Mouse (Mus musculus) right cerebral cortex, adult 18-20 months (tissue): ENCODE data around the gene Rfx3.

Source experiments
- DNase-seq: peaks from one replicate; pipeline ENCODE4 v3.0.0; 2022; ENCODE audit warnings: mixed read lengths

The Rfx3 gene

DNA sequence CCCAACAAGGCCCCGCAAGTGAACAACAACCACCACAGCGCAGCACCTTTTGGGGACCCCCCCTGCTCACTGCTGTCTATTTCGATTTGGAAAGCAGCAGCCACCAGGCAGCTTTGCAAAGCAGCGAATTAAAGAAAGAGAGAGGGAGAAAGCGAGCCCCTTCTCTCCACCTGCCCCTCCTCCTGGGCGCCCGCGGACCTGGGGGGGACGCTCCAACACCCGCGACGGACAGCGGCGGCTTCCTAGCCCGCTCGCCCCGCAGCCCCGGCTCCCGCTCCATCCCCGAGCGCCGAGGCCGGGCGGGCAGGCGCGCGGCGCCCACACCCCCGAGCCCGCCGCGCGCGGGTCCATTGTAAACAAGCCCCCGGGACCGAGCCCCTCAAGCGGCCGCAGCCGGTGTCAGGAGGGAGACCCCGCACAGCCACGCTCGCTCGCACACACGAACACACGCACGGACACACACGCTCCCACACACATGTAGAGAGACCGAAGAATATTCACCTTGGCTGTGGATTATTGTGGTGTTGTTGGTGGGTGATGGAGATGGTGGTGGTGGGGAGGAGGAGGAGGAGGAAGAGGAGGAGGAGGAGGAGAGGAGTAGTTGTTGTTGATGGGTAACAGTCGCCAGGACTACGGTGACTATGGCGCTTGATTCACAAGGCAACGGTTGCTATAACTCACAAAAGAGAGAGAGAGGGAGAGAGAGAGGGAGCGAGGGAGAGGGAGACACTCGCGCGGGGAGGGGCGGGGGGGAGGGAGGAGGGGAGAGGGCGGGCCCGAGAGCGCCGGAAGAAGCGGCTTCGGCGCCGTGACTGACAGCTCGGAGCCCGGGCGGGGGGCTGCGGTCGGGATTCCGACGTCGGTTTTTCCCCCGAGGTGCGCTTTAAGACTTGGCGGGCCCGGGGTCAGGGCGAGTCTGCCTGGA, at the start of gene Rfx3:
TSS of gene Rfx3 (minus strand) at position 696 of the 925 bp plus-strand sequence.
- peak; percentile 43 for DNase-seq

DNA sequence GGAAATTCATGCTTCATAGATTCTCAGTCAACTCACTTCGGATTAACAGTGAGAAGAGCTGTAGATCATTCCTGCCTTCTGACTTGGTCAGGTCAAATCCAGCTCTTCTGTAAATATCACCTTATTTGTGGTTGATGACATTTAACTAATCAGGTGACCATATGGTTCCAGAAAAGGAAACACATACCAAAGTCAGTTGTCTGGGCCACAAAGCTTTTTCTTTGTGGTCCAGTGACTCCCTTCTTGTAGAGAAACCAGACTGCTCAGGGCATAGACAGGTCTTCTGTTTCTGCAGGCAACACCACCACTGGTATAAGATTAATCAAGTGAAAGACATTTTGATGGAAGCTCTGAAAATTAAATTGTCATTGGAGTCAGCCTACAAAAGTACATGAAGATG, 41.1 kb upstream of the Rfx3 start:
- no peak for DNase-seq

DNA sequence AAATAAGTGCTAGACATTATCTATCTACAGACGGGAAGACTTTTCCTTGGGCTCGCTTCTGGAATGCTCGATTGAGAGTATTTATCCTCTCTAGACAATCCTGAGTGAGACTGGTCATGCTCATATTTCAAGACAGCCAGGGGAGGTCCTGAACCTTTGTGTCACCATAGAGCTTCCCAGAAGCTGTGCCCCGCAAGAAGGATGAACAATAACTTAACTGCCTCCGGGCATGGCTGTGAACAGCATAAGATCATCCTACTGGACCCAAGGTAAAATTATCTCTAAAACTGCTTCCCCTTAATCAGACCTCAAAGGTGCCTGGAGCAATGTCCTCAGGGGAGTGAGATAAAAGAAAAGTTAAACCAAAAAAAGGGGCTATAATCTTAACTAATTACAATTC, 40.6 kb upstream of the Rfx3 start:
- no peak for DNase-seq

DNA sequence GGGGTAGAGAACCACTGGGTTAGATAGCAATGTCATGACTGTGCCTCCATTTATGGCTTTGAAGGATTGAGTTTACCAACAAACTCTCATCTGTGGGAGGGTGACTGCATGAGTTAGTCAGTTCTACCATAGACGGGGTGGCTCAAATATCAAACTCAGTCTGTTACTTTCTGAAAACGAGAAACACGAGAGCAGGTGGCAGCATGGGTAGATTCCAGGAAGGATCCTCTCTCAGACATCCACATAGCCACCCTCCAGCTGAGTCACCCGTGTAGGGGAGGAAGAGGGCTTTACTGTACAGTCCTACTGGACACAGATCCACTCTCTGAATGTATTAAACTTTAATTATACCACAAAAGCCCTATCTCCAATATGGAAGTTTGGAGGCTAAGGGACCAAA, 38.3 kb upstream of the Rfx3 start:
- DNase-seq: no peak

- no peak for DNase-seq
These were observed 35.8 kb upstream of the Rfx3 start for GRCm38 (mm10) chr19:28046806-28047205.

DNA sequence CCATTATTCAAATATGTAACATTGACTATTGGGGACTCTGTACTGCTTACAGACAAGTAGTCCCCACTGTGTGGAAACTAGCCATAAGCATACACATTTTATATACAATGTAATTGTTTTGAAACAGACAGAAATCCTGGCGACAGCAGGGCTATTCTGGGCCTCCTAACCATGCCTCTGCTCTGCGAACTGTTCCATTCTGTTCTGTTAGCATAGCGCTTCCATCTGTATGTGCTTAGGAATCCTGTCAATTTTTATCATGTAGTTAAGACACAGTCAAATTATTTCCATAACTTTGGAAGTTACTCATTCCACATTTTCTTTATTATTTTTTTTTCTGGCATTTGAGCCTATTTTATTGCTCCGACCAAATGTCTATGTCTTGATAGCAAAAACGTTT, 34.0 kb upstream of the Rfx3 start:
- no peak for DNase-seq

GRCm38 (mm10) chr19:28011718-28012499, 943 bp upstream of the Rfx3 start:
- DNase-seq: peak; percentile 64

GRCm38 (mm10) chr19:28011396-28011717, 391 bp upstream of the Rfx3 start:
- peak; percentile 97 for DNase-seq

DNA sequence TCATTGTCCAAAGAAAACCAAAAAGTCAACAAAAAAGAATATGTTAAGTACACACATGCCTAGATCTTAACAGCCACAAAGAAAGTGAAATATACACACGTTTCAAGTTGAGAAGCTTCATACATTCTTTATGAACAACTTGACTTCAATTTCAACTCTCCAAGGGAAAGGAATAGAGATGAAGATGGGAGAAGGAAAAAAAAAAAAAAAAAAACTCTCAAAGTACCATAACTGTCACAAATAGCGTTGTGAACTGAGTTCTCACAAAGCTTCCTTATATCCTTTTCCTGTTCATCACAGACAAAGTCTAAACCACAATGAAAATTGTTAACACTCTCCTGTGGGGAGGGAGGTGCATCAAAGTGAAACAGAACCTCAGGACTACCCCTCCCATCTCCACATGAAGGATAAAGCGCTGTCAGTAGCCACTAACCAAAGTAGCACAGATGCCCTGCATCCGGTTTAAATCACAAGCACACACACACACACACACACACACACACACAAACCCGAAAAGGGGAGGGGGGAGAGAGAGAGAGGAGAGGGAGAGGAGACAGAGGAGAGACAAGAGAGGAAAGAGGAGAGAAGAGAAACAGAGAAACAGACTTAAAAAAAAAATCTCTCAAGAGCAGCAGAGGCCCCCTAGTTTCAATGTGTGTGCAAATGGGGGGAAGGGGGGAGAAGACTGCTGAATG, 1.2 kb downstream of the Rfx3 start:
- DNase-seq: no peak

DNA sequence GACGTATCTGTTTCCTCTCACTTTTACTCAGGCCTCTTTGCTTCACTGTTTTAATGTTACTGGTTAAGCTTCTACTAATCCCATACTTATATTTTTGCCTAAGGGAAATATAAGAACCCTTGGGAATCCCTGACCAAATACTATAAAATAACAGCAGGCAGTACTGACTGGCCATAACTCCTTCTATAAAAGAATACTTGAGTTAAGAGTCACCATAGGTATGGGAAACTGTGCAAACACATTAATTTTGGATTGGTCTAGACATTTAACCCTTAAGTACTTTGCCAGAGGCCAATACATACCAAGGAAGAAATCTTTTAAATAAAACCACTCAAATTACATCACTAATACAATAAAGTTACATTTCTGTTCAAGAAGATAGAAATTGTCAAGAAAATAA, 6.8 kb downstream of the Rfx3 start:
- DNase-seq: no peak

- peak; percentile 47 for DNase-seq
These were observed 7.5 kb downstream of the Rfx3 start for GRCm38 (mm10) chr19:28003474-28003873.

DNA sequence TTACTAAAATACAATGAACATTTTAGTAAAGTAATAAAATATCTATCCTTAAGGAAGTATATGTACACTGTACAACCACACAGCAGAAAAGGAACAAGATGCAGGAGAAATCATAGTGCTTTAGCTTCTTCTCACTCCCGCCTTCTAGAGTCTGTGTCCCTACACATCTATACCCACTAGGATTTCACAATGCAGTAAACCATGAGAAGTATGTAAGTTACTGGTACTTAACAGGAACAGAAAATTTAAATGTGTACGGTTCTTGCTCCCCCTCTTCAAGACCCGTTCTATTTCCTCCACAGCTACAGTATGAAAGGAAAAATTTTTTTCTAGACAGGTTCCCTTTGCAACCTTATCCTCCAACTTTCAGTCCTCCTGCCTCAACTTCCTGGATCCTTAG, 8.3 kb downstream of the Rfx3 start:
- DNase-seq: no peak

DNA sequence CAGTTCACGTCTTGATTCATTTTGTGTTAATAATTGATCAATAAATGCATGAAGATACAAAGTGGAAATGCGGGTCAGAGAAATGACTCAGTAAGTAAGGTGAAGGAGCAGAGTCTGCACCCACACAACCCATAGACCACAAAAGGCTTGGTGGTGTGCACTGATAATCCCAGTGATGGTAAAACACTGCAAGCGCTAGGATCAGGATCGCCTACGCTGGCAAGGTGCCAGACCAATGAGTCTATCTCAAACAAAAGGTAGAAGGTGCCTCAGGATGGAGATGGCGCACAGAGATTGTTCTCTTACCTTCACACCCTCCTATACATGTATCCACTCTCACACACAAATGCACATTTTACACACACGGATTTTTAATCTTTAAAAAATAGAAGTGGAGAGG, 18.2 kb downstream of the Rfx3 start:
- DNase-seq: no peak

DNA sequence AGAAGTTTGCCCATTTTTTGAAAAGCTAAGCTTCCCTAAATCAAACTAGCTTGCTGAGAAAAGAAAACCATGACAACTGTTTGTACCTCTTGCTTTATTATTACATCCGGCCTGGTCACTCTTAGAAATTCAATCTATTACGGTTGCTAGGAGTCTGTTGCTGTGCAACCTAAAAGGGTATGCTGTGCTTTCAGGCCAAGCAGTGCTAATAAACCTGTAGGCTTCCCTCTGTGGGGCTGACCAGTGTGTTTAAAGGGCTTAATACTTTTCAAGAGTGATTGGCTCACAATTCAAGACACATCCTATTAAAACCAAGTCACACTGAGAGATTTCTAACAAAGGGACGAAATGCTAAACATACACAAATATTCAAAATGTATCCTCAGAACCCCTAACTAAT, 22.2 kb downstream of the Rfx3 start:
- DNase-seq: no peak

DNA sequence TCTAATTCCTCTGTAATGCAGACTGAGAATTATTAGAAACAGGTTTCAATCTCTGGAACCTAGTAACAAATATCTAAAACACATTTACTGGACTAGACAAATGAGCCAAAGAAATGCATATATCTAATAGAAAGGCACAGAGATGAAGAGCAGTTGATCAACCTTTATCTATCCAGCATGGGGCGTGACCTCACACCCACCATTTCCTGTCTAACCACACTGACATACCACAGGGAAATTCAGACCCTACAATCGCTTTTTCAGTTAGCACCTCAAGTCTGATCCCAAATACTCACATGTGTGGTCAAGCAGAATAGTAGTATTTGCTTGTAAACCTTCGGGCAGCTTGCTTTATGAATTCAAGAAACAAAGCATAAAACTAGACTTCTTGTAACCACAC, 43.4 kb downstream of the Rfx3 start:
- DNase-seq: no peak

GRCm38 (mm10) chr19:27961271-27961670, 49.7 kb downstream of the Rfx3 start:
- no peak for DNase-seq

- DNase-seq: no peak
These were observed 75.5 kb downstream of the Rfx3 start for GRCm38 (mm10) chr19:27935453-27935852.

GRCm38 (mm10) chr19:27931136-27931535, 79.8 kb downstream of the Rfx3 start:
- no peak for DNase-seq

- no peak for DNase-seq
These were observed 84.6 kb downstream of the Rfx3 start for GRCm38 (mm10) chr19:27926378-27926777.

GRCm38 (mm10) chr19:27919040-27919439, 91.9 kb downstream of the Rfx3 start:
- DNase-seq: no peak

GRCm38 (mm10) chr19:27916446-27916845, 94.5 kb downstream of the Rfx3 start:
- DNase-seq: peak; percentile 53

GRCm38 (mm10) chr19:27906976-27907375, 104.0 kb downstream of the Rfx3 start:
- no peak for DNase-seq

GRCm38 (mm10) chr19:27905976-27906375, 105.0 kb downstream of the Rfx3 start:
- DNase-seq: no peak

DNA sequence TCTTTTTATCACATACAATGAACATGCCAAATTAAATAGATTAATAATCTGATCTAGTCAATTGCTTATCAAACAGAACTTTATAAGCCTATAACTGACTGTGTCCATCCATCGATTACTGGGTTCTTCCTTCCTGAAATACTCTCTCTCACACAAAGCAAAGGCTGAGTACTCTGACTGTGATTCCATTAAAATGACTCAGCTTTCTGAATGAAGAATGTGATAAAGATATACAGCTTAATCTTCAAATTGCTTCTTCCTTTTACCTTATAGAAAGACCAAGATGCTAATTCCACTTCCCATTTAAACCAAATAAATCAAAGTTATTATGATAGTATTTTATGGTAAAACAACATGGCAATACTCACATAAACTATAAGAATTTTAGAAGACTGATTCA, 105.8 kb downstream of the Rfx3 start:
- DNase-seq: no peak
